Mouse (Mus musculus) cerebellum, adult 2 months (tissue): Measurements from ENCODE around the gene Dnah10.

Source experiments
- CTCF ChIP-seq: fragments of 200-500 bp; IDR thresholded peaks from 2 replicates; pipeline ENCODE4 v1.5.1; 2011; ENCODE audit warnings: low read depth, mild to moderate bottlenecking, control low read depth, low read length, moderate library complexity, borderline replicate concordance; ENCODE audit not compliant: insufficient read depth
- POLR2A ChIP-seq: fragments of 200-500 bp; IDR thresholded peaks from 2 replicates; pipeline ENCODE4 v1.6.1; 2011; ENCODE audit warnings: low read length, control low read depth, borderline replicate concordance; ENCODE audit not compliant: insufficient read depth

- TF ChIP-seq POLR2A (no peak), CTCF (no peak)
These were observed 118.5 kb downstream of the Dnah10 start for GRCm38 (mm10) chr5:124843386-124843785.
